Mouse (Mus musculus): ENCODE data around the gene Tent4a. TPM values are rescaled to one million over a fixed set of nuclear protein-coding genes. Genes with fewer than 3 reads are reported as not detected.

Tent4a gene
- polyA plus RNA-seq, 1 experiment from 2014 or later: 27.7 TPM

DNA sequence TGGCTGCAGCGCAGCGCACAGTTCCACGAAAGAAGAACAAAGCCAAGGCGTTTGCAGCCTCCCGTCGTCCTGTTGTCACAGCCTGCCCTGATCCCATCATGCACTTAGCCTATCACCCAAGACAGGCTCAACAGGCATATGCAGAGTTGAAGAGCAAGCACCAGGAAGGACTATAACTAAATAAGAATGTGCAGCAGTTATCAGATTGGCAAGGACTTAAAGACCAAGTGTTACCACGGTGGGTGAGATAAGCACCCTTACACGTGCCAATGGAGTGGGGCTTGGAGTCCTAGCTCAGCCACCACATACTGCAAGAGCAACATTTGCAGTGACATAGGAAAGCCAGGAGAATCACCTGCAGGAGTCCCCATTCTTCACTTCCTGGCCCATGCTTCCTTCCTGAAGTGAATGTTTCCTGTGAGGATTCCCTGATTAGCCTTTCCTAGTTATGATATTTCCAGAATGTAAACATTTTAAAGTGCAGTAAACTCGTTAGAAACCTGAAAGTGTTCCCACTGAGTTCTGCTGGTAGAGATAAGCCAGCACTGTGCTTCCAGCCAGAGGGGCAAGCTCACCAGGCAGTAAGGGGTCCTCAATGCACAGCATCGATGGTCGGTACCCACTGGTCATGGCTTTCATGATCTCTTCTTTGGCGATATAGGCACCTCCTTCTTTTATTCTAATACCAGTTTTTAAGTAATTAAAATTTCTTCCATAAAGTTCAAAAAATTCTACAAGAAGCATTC lies 27.9 kb downstream of the Tent4a start:
- DNase-seq (ENCODE audit: low read depth, low spot score) (no peak), ATAC-seq (no peak)
- ChIA-PET POLR2A (interaction anchor here (0.6 kb wide), 1 partner anchor 48 kb away, joined by 3 read pairs; no protein-coding TSS in a partner anchor), CTCF (no interaction called here)
- no peaks in the 10 kb centered on the region for H3K27me3 ChIP-seq
- in situ Hi-C loops (cut with MboI; ENCODE audit: low pct_unique_long_range_greater_than_20kb): loop anchor here (5.0 kb wide), 1 partner anchor 36 kb away; no protein-coding TSS in a partner anchor
- no peak for TF ChIP-seq CTCF (IDR thresholded peaks at IDR 0.05)

DNA sequence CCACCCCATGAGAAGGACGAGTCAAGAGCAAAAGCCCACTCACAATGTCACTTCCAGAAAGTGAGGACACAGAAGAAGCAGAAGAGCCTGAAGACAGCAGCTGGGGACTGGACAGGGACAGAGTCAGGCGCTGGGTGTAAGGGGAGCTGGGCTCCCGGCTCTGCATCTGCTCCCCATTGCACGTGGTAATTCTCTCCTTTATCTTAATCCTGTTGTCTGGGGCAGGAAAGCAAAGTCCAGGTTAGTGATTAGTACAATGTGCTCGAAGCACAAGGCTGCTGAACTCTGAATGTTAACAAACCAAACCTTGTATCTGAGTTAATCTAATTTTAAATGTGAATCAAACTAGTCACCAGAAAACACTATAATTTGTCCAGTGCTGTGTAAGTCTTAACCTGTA lies 31.6 kb downstream of the Tent4a start:
- ATAC-seq: no peak
- DNase-seq (ENCODE audit: low read depth, low spot score): no peak
- ChIA-PET POLR2A (no interaction called here), CTCF (no interaction called here)
- TF ChIP-seq CTCF (IDR thresholded peaks at IDR 0.05): no peak
- H3K27me3 ChIP-seq: no peaks in the 10 kb centered on the region
- in situ Hi-C loops (cut with MboI; ENCODE audit: low pct_unique_long_range_greater_than_20kb): no loop called here

DNA sequence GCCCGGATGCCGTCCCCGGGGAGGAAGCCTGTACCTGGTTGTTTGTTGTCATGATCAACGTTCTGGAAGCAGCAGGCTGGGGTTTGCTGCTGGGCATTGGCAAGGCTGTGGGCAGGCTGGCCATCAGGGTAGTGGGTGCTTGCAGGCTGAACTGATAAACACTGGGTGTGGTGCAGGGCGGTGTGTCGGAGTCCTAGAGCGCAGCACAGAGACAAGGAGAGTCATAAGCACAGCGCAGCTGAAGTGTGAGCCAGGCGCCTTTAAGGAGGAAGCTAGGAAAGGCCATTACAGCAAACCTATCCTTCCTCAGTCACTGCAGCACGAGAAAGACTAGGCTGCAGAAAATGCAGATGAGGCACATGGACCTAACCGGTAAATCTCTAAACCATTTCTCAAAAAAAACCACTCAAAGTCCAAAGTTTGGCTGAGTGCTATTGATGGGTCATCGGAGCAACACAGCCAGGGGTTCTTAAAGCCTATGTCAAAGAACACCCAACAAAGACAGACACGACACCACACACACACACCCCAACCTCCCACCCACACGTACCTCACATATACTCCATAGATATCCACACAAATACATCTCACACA lies 32.2 kb downstream of the Tent4a start:
- no peak for TF ChIP-seq CTCF (IDR thresholded peaks at IDR 0.05)
- ChIA-PET CTCF (no interaction called here), POLR2A (no interaction called here)
- in situ Hi-C loops (cut with MboI; ENCODE audit: low pct_unique_long_range_greater_than_20kb): no loop called here
- no peaks in the 10 kb centered on the region for H3K27me3 ChIP-seq
- DNase-seq (ENCODE audit: low read depth, low spot score) (no peak), ATAC-seq (no peak)

- POLR2A ChIA-PET: interaction anchor here (0.5 kb wide), 1 partner anchor 50 kb away, joined by 4 read pairs; no protein-coding TSS in a partner anchor
- no peaks in the 10 kb centered on the region for H3K27me3 ChIP-seq
- CTCF ChIA-PET: no interaction called here
- ATAC-seq (no peak), DNase-seq (ENCODE audit: low read depth, low spot score) (no peak)
- in situ Hi-C loops (cut with MboI; ENCODE audit: low pct_unique_long_range_greater_than_20kb): no loop called here
- no peak for TF ChIP-seq CTCF (IDR thresholded peaks at IDR 0.05)
Observed at GRCm38 (mm10) chr13:69498276-69498675, 36.1 kb downstream of the Tent4a start.

GRCm38 (mm10) chr13:69492876-69493463 lies 41.4 kb downstream of the Tent4a start:
- ATAC-seq (peak; percentile 44), DNase-seq (ENCODE audit: low read depth, low spot score) (no peak)
- no peak for TF ChIP-seq CTCF (IDR thresholded peaks at IDR 0.05)
- CTCF ChIA-PET: interaction anchor here (0.7 to 3.6 kb wide), 8 partner anchors 11 to 52 kb away, joined by 3 to 15 read pairs (median 4); no protein-coding TSS in a partner anchor
- in situ Hi-C loops (cut with MboI; ENCODE audit: low pct_unique_long_range_greater_than_20kb): no loop called here
- no peaks in the 10 kb centered on the region for H3K27me3 ChIP-seq
- POLR2A ChIA-PET: no interaction called here

DNA sequence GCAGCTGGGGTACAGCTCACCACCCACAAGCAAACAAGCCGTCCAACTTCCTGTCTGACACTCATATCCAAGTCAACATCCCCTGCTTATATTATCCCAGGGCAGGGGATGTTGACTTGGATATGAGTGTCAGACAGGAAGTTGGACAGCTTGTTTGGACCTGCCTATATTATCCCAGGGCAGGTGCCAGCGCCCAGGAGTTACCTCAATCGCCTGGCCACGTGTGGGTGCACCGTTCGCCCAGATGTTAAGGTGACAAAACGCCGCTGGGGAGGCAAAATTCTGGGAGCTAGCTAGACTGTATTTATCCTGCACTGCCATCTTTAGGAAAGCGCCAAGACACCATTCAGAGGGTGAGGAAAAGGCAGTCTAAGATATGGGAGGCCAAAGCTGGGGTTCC lies 44.6 kb downstream of the Tent4a start:
- ATAC-seq: no peak
- ChIA-PET POLR2A (no interaction called here), CTCF (no interaction called here)
- no peak for DNase-seq (ENCODE audit: low read depth, low spot score)
- TF ChIP-seq CTCF (IDR thresholded peaks at IDR 0.05): no peak
- in situ Hi-C loops (cut with MboI; ENCODE audit: low pct_unique_long_range_greater_than_20kb): no loop called here
- H3K27me3 ChIP-seq: no peaks in the 10 kb centered on the region

GRCm38 (mm10) chr13:69488565-69489255 lies 45.7 kb downstream of the Tent4a start:
- CTCF ChIA-PET: interaction anchor here (0.6 kb wide), 1 partner anchor 877 kb away, joined by 3 read pairs; no protein-coding TSS in a partner anchor
- in situ Hi-C loops (cut with MboI; ENCODE audit: low pct_unique_long_range_greater_than_20kb): no loop called here
- POLR2A ChIA-PET: no interaction called here
- DNase-seq (ENCODE audit: low read depth, low spot score): no peak
- H3K27me3 ChIP-seq: no peaks in the 10 kb centered on the region
- ATAC-seq: peak; percentile 55
- TF ChIP-seq CTCF (IDR thresholded peaks at IDR 0.05): no peak

- in situ Hi-C loops (cut with MboI; ENCODE audit: low pct_unique_long_range_greater_than_20kb): no loop called here
- POLR2A ChIA-PET: no interaction called here
- TF ChIP-seq CTCF (IDR thresholded peaks at IDR 0.05): no peak
- CTCF ChIA-PET: interaction anchor here (0.6 kb wide), 1 partner anchor 878 kb away, joined by 3 read pairs; no protein-coding TSS in a partner anchor
- H3K27me3 ChIP-seq: no peaks in the 10 kb centered on the region
- DNase-seq (ENCODE audit: low read depth, low spot score): no peak
- ATAC-seq: no peak
Observed at GRCm38 (mm10) chr13:69487611-69488275, 46.7 kb downstream of the Tent4a start.

DNA sequence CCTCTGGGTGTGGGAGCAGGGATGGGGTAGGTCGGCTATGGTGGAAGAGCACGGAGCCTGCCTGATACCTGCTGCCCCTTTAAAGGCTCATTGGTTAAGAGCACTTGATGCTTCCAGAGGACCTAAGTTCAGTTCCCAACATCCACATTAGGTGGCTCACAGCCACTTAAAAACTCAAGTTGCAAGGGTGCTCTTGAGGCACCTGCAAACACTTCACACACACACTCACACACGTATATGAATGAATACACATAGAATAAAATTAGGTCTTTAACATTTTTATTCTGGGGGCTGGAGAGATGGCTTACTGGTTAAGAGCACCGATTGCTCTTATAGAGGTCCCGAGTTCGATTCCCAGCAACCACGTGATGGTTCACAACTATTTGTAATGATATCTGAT lies 47.3 kb downstream of the Tent4a start:
- TF ChIP-seq CTCF (IDR thresholded peaks at IDR 0.05): no peak
- DNase-seq (ENCODE audit: low read depth, low spot score) (no peak), ATAC-seq (no peak)
- POLR2A ChIA-PET: no interaction called here
- CTCF ChIA-PET: no interaction called here
- in situ Hi-C loops (cut with MboI; ENCODE audit: low pct_unique_long_range_greater_than_20kb): no loop called here
- no peaks in the 10 kb centered on the region for H3K27me3 ChIP-seq

- no peaks in the 10 kb centered on the region for H3K27me3 ChIP-seq
- TF ChIP-seq CTCF (IDR thresholded peaks at IDR 0.05): no peak
- ATAC-seq (no peak), DNase-seq (ENCODE audit: low read depth, low spot score) (no peak)
- ChIA-PET CTCF (interaction anchor here (1.0 to 1.3 kb wide), 2 partner anchors 9 to 24 kb away, joined by 4 to 6 read pairs; no protein-coding TSS in a partner anchor), POLR2A (no interaction called here)
- in situ Hi-C loops (cut with MboI; ENCODE audit: low pct_unique_long_range_greater_than_20kb): no loop called here
Observed at GRCm38 (mm10) chr13:69485833-69486232, 48.6 kb downstream of the Tent4a start.
